Mouse (Mus musculus): ENCODE measurements at regions not wholly inside any gene's neighbourhood (a gene's known extent, or its start where the extent isn't known, plus 50 kb on each side); places are given as distances from the start of the nearest gene placed in this dataset.

- TF ChIP-seq CTCF (IDR thresholded peaks at IDR 0.05; ENCODE audit: low read depth, low read length) (no peak), POLR2A (IDR thresholded peaks at IDR 0.05; ENCODE audit: borderline replicate concordance, low read depth, low read length) (no peak)
Observed at GRCm38 (mm10) chr13:80963591-80963940, 80.4 kb downstream of the Arrdc3 start.
